Mouse (Mus musculus) lung, embryonic 16.5 days (tissue): ENCODE measurements around the gene Rictor. TPM values are rescaled to one million over a fixed set of nuclear protein-coding genes. Genes with fewer than 3 reads are reported as not detected.
"Not testable (repeated sequence)": the region's sequence is repeated elsewhere in the genome, so short reads cannot be mapped to it uniquely, and the experiment has no call there.

Experiments
- ATAC-seq: fragments of 200-750 bp; cut with Nextera tagmentation; 2 replicates; pipeline ENCODE4 v1.8.0; 2017; ENCODE audit warnings: low read depth, mild to moderate bottlenecking, moderate library complexity
- H3K27ac ChIP-seq: fragments of 300-500 bp; sonication (generic); 2 replicates; pipeline ENCODE4 v1.5.1; 2014; ENCODE audit warnings: mild to moderate bottlenecking, control low read depth, low read length
- H3K27me3 ChIP-seq: fragments of 300-500 bp; sonication (generic); 2 replicates; pipeline ENCODE4 v1.6.1; 2014; ENCODE audit warnings: low read depth, low read length, mixed read lengths; ENCODE audit not compliant: control insufficient read depth, insufficient read depth
- H3K36me3 ChIP-seq: fragments of 300-500 bp; sonication (generic); 2 replicates; pipeline ENCODE4 v1.6.1; 2014; ENCODE audit warnings: low read length; ENCODE audit not compliant: control insufficient read depth, insufficient read depth
- H3K4me1 ChIP-seq: fragments of 300-500 bp; sonication (generic); replicated peaks from 2 replicates; pipeline ENCODE4 v1.6.1; 2014; ENCODE audit warnings: low read length, mixed read lengths; ENCODE audit not compliant: control insufficient read depth, insufficient read depth
- H3K4me2 ChIP-seq: fragments of 300-500 bp; sonication (generic); 2 replicates; pipeline ENCODE4 v1.6.1; 2014; ENCODE audit warnings: low read depth, low read length, control low read depth
- H3K4me3 ChIP-seq: fragments of 300-500 bp; sonication (generic); 2 replicates; pipeline ENCODE4 v1.5.1; 2014; ENCODE audit warnings: mild to moderate bottlenecking, low read length, control low read depth
- H3K9ac ChIP-seq: fragments of 300-500 bp; sonication (generic); 2 replicates; pipeline ENCODE4 v1.6.1; 2014; ENCODE audit warnings: low read length, control low read depth
- H3K9me3 ChIP-seq: fragments of 300-500 bp; sonication (generic); 2 replicates; pipeline ENCODE4 v1.6.1; 2016; ENCODE audit warnings: low read length; ENCODE audit not compliant: control insufficient read depth
- WGBS: fragments of 180-500 bp; shearing (Covaris S2); extraction: QIAGEN DNeasy Blood & Tissue Kit; methylation state at CpG from one replicate; pipeline ENCODE4 v1.1.7; 2014; 5-methylcytosine and 5-hydroxymethylcytosine counted together
- polyA plus RNA-seq: library from polyadenylated mRNA; unstranded; fragments of >200 nt; fragmentation: Nextera tagmentation; extraction: Ambion mirVana; gene quantifications from 2 replicates; pipeline ENCODE4 v1.2.1, GENCODE M21; 2015

Rictor gene
- polyA plus RNA-seq, 1 experiment from 2014 or later: 46.8 TPM

- H3K4me1 ChIP-seq: no peaks in the 10 kb centered on the region
- no peak overlapping the region for H3K27ac ChIP-seq
- no peak overlapping the region for H3K4me3 ChIP-seq
- no peak overlapping the region for H3K9ac ChIP-seq
- no peak for ATAC-seq
- H3K36me3 ChIP-seq: no peaks in the 10 kb centered on the region
- no peak overlapping the region for H3K4me2 ChIP-seq
- no peaks in the 10 kb centered on the region for H3K27me3 ChIP-seq
- H3K9me3 ChIP-seq: 0 out of 2 replicates have a peak, but pooled peaks cover 2% of the 10 kb centered on the region
Observed at GRCm38 (mm10) chr15:6723338-6723737, 15.2 kb downstream of the Rictor start.

GRCm38 (mm10) chr15:6724442-6724841 lies 16.3 kb downstream of the Rictor start:
- Histone ChIP-seq H3K36me3 (no peaks in the 10 kb centered on the region), H3K27me3 (no peaks in the 10 kb centered on the region), H3K27ac (no peak overlapping the region), H3K9ac (no peak overlapping the region), H3K4me1 (no peaks in the 10 kb centered on the region), H3K9me3 (0 out of 2 replicates have a peak, but pooled peaks cover 2% of the 10 kb centered on the region), H3K4me2 (no peak overlapping the region), H3K4me3 (no peak overlapping the region)
- ATAC-seq: no peak
- 66% methylated on average over 1 of the region's 1 CpGs for WGBS

GRCm38 (mm10) chr15:6726130-6726808 lies 18.1 kb downstream of the Rictor start:
- Histone ChIP-seq H3K9ac (no peak overlapping the region), H3K4me2 (no peak overlapping the region), H3K4me3 (no peak overlapping the region), H3K27me3 (no peaks in the 10 kb centered on the region), H3K4me1 (no peaks in the 10 kb centered on the region), H3K9me3 (no peaks in the 10 kb centered on the region), H3K36me3 (no peaks in the 10 kb centered on the region), H3K27ac (no peak overlapping the region)
- 58% methylated on average over 5 of the region's 5 CpGs for WGBS
- no peak for ATAC-seq

GRCm38 (mm10) chr15:6733076-6733475 lies 24.9 kb downstream of the Rictor start:
- 72% methylated on average over 5 of the region's 5 CpGs for WGBS
- Histone ChIP-seq H3K27me3 (no peaks in the 10 kb centered on the region), H3K27ac (no peak overlapping the region), H3K9me3 (no peaks in the 10 kb centered on the region), H3K4me2 (no peak overlapping the region), H3K9ac (no peak overlapping the region), H3K4me3 (no peak overlapping the region), H3K36me3 (no peaks in the 10 kb centered on the region), H3K4me1 (no peaks in the 10 kb centered on the region)
- no peak for ATAC-seq

GRCm38 (mm10) chr15:6739180-6739579 lies 31.0 kb downstream of the Rictor start:
- no peak for ATAC-seq
- no peak overlapping the region for H3K4me3 ChIP-seq
- no peaks in the 10 kb centered on the region for H3K4me1 ChIP-seq
- WGBS: 90% methylated on average over 2 of the region's 2 CpGs
- no peak overlapping the region for H3K4me2 ChIP-seq
- H3K36me3 ChIP-seq: no peaks in the 10 kb centered on the region
- H3K9me3 ChIP-seq: no peaks in the 10 kb centered on the region
- H3K27me3 ChIP-seq: no peaks in the 10 kb centered on the region
- H3K9ac ChIP-seq: no peak overlapping the region
- H3K27ac ChIP-seq: no peak overlapping the region

- Histone ChIP-seq H3K27ac (no peak overlapping the region), H3K4me2 (no peak overlapping the region), H3K9ac (no peak overlapping the region), H3K9me3 (no peaks in the 10 kb centered on the region), H3K4me3 (no peak overlapping the region), H3K4me1 (no peaks in the 10 kb centered on the region), H3K36me3 (peaks cover 2% of the 10 kb centered on the region), H3K27me3 (no peaks in the 10 kb centered on the region)
- WGBS: 48% methylated on average over 13 of the region's 13 CpGs
- ATAC-seq: no peak
Observed at GRCm38 (mm10) chr15:6742337-6743025, 34.3 kb downstream of the Rictor start.

- Histone ChIP-seq H3K4me1 (no peaks in the 10 kb centered on the region), H3K9me3 (no peaks in the 10 kb centered on the region), H3K9ac (no peak overlapping the region), H3K27ac (no peak overlapping the region), H3K4me3 (no peak overlapping the region), H3K36me3 (peaks cover 6% of the 10 kb centered on the region), H3K4me2 (no peak overlapping the region), H3K27me3 (no peaks in the 10 kb centered on the region)
- 28% methylated on average over 8 of the region's 8 CpGs for WGBS
- no peak for ATAC-seq
Observed at GRCm38 (mm10) chr15:6743723-6744122, 35.5 kb downstream of the Rictor start.

GRCm38 (mm10) chr15:6746301-6746983 lies 38.3 kb downstream of the Rictor start:
- not testable (repeated sequence) for H3K27ac ChIP-seq, H3K9ac ChIP-seq, H3K36me3 ChIP-seq, H3K27me3 ChIP-seq, ATAC-seq, H3K9me3 ChIP-seq, H3K4me1 ChIP-seq, H3K4me3 ChIP-seq, H3K4me2 ChIP-seq
- 80% methylated on average over 8 of the region's 8 CpGs for WGBS

- Histone ChIP-seq H3K36me3 (peaks cover 8% of the 10 kb centered on the region), H3K9me3 (no peaks in the 10 kb centered on the region), H3K27ac (no peak overlapping the region), H3K27me3 (no peaks in the 10 kb centered on the region), H3K4me1 (no peaks in the 10 kb centered on the region), H3K9ac (no peak overlapping the region), H3K4me3 (no peak overlapping the region), H3K4me2 (no peak overlapping the region)
- no peak for ATAC-seq
- 88% methylated on average over 9 of the region's 9 CpGs for WGBS
Observed at GRCm38 (mm10) chr15:6747001-6747400, 38.8 kb downstream of the Rictor start.
